Mouse (Mus musculus) megakaryocyte, embryonic 14.5 days (primary cell): ENCODE measurements around the gene Fxr2.

ENCODE experiments used
- FLI1 ChIP-seq: IDR thresholded peaks from 2 replicates; pipeline ENCODE4 v1.6.1; 2012; ENCODE audit warnings: low read length, inconsistent platforms, mixed read lengths
- GATA1 ChIP-seq: IDR thresholded peaks from 3 replicates; pipeline ENCODE4 v1.6.1; 2012; ENCODE audit warnings: mixed read lengths, low read length, inconsistent platforms, borderline replicate concordance

- TF ChIP-seq GATA1 (no peak), FLI1 (no peak)
These were observed 38.9 kb downstream of the Fxr2 start for GRCm38 (mm10) chr11:69671726-69672124.
